Mouse (Mus musculus): ENCODE data around the gene Fam189a1.

The Fam189a1 gene

GRCm38 (mm10) chr7:65156514-65156911, at the start of gene Fam189a1:
TSS of gene Fam189a1 (minus strand) at chr7:65156570.
- in situ Hi-C loops (cut with MboI) = no loop called here

- in situ Hi-C loops (cut with MboI) = no loop called here
Measured at GRCm38 (mm10) chr7:65206021-65206420, 49.7 kb upstream of the Fam189a1 start.

- in situ Hi-C loops (cut with MboI) = no loop called here
Measured at GRCm38 (mm10) chr7:65202719-65203118, 46.3 kb upstream of the Fam189a1 start.

GRCm38 (mm10) chr7:65180694-65181093, 24.3 kb upstream of the Fam189a1 start:
- in situ Hi-C loops (cut with MboI) = no loop called here

- in situ Hi-C loops (cut with MboI) = no loop called here
Measured at GRCm38 (mm10) chr7:65170762-65171161, 14.4 kb upstream of the Fam189a1 start.

GRCm38 (mm10) chr7:65157031-65158025, 958 bp upstream of the Fam189a1 start:
- in situ Hi-C loops (cut with MboI) = no loop called here

- in situ Hi-C loops (cut with MboI) = no loop called here
Measured at GRCm38 (mm10) chr7:65155628-65156513, 499 bp downstream of the Fam189a1 start.

- in situ Hi-C loops (cut with MboI) = no loop called here
Measured at GRCm38 (mm10) chr7:65154576-65154975, 1.8 kb downstream of the Fam189a1 start.

- in situ Hi-C loops (cut with MboI) = no loop called here
Measured at GRCm38 (mm10) chr7:65153846-65154245, 2.5 kb downstream of the Fam189a1 start.

GRCm38 (mm10) chr7:65151526-65151925, 4.8 kb downstream of the Fam189a1 start:
- in situ Hi-C loops (cut with MboI) = no loop called here

- in situ Hi-C loops (cut with MboI) = no loop called here
Measured at GRCm38 (mm10) chr7:65149040-65149439, 7.3 kb downstream of the Fam189a1 start.

- in situ Hi-C loops (cut with MboI) = no loop called here
Measured at GRCm38 (mm10) chr7:65144881-65145280, 11.5 kb downstream of the Fam189a1 start.

- in situ Hi-C loops (cut with MboI) = no loop called here
Measured at GRCm38 (mm10) chr7:65141907-65142698, 14.3 kb downstream of the Fam189a1 start.

- in situ Hi-C loops (cut with MboI) = no loop called here
Measured at GRCm38 (mm10) chr7:65140832-65141231, 15.5 kb downstream of the Fam189a1 start.

- in situ Hi-C loops (cut with MboI) = no loop called here
Measured at GRCm38 (mm10) chr7:65140099-65140498, 16.3 kb downstream of the Fam189a1 start.

- in situ Hi-C loops (cut with MboI) = no loop called here
Measured at GRCm38 (mm10) chr7:65123766-65124165, 32.6 kb downstream of the Fam189a1 start.

- in situ Hi-C loops (cut with MboI) = no loop called here
Measured at GRCm38 (mm10) chr7:65116903-65117302, 39.5 kb downstream of the Fam189a1 start.

GRCm38 (mm10) chr7:65115366-65115765, 41.0 kb downstream of the Fam189a1 start:
- in situ Hi-C loops (cut with MboI) = no loop called here

GRCm38 (mm10) chr7:65111664-65112063, 44.7 kb downstream of the Fam189a1 start:
- in situ Hi-C loops (cut with MboI) = no loop called here

GRCm38 (mm10) chr7:65105566-65105965, 50.8 kb downstream of the Fam189a1 start:
- in situ Hi-C loops (cut with MboI) = no loop called here

- in situ Hi-C loops (cut with MboI) = no loop called here
Measured at GRCm38 (mm10) chr7:65105097-65105467, 51.3 kb downstream of the Fam189a1 start.

All from mature B cell (primary cell).